8 mouse cellular contexts compared by ENCODE assay signal in the genomic region with DNA sequence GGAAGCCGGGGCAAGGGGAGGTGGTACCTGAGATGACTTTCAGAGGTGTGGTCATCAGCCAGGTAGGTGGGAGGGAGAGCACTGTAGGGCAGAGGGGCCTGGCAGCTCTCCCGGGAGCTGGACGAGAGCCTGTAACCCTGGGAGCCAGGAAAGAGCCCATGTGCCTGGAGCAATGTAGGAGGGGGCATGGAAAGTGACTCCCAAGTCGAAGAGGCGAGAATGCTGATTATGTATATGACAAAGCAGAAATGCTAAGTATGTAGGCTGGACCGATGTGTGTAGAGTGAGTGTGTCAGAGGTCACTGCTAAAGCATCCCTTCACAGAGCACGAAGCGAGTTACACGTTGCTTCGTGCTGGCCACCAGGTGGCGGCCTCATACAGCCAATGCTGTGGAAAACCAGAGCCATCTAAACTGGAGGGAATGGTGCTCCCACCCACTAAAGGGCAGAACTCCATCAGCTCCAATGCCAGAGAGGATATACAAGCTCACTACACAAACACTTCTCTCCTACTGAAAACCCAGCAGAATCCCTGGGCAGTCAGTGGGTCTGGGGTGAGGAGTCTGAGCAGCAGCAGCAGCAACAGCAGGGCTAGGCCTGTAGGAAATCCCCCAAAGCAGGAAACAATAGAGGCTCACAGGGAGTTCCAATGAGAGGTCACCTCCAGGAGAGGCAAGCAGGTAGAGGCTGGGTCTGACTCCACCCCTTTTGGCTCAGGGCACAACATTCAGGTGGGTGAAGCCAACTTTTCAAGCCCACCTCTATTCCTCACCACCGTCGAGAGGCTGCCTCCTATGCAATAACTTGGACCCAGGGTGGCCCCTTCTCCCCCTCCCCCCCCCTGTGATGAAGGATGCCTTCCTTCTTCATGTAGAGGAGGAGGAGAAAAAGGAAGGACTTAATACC.
DNase-seq lines count a peak whose midpoint lies in the region; ATAC-seq and TF ChIP-seq lines count a peak whose summit lies in the region.

No protein-coding gene starts in this region.

- H3K4me1 ChIP-seq in hindbrain, postnatal 0 days (ENCODE audit: insufficient read depth, low read length): no peaks in the 10 kb centered on the region
- H3K4me1 ChIP-seq in limb, embryonic 13.5 days: peaks cover 69% of the 10 kb centered on the region
- no peaks in the 10 kb centered on the region for H3K4me1 ChIP-seq in midbrain, embryonic 14.5 days (ENCODE audit: control insufficient read depth, insufficient read depth, low read length)
- H3K4me1 ChIP-seq in spleen, adult 2 months (ENCODE audit: control insufficient read depth, insufficient read depth, insufficient read length): peaks cover 15% of the 10 kb centered on the region; the same call in 1 of the 2 replicates

- peak; percentile 80 for TF ChIP-seq CTCF in left cerebral cortex, adult 2 months (IDR thresholded peaks at IDR 0.05)
- peak; percentile 98 for TF ChIP-seq CTCF in hindbrain, postnatal 0 days (IDR thresholded peaks at IDR 0.05; ENCODE audit: low read depth)
- peak; percentile 86 for TF ChIP-seq CTCF in spleen, adult 2 months (IDR thresholded peaks at IDR 0.05; ENCODE audit: extremely low read depth, insufficient read depth, insufficient read length, insufficient replicate concordance)

- H3K9me3 ChIP-seq in hindbrain, postnatal 0 days (ENCODE audit: low read length): no peaks in the 10 kb centered on the region
- H3K9me3 ChIP-seq in limb, embryonic 13.5 days: no peaks in the 10 kb centered on the region
- no peaks in the 10 kb centered on the region for H3K9me3 ChIP-seq in midbrain, embryonic 14.5 days (ENCODE audit: control insufficient read depth, low read length)

- DNase-seq in left cerebral cortex, adult 2 months (ENCODE audit: extremely low spot score in 1 of 2, low spot score in 2 of 2): peak in 1 of 2 experiments; percentile 51
- no peak for DNase-seq in left cerebral cortex, adult 8-10 months (ENCODE audit: low spot score in 2 of 2)
- DNase-seq in cerebellum, postnatal 10 days: peak; percentile 90 to 91
- peak; percentile 86 for DNase-seq in gastrocnemius, adult 18-20 months (ENCODE audit: low spot score)
- DNase-seq in hindbrain, postnatal 0 days (ENCODE audit: low spot score): peak; percentile 94
- DNase-seq in midbrain, embryonic 14.5 days: peak; percentile 92
- DNase-seq in spleen, adult 2 months (ENCODE audit: low read depth in 1 of 2, low spot score in 2 of 2): peak; percentile 33 to 44

- ATAC-seq in hindbrain, postnatal 0 days: peak; percentile 88
- peak; percentile 76 for ATAC-seq in limb, embryonic 13.5 days (ENCODE audit: low FRiP score, low read depth)
- ATAC-seq in midbrain, embryonic 14.5 days (ENCODE audit: low FRiP score, low TSS enrichment): peak; percentile 82

- H3K27me3 ChIP-seq in hindbrain, postnatal 0 days (ENCODE audit: insufficient read depth, low read length): no peaks in the 10 kb centered on the region; the same call in 1 of the 2 replicates
- H3K27me3 ChIP-seq in limb, embryonic 13.5 days: peaks cover 4% of the 10 kb centered on the region; the same call in 1 of the 2 replicates
- H3K27me3 ChIP-seq in midbrain, embryonic 14.5 days (ENCODE audit: control insufficient read depth, insufficient read depth, low read length): no peaks in the 10 kb centered on the region
- no peaks in the 10 kb centered on the region for H3K27me3 ChIP-seq in spleen, adult 2 months (ENCODE audit: control insufficient read depth, insufficient read depth, low read length)

- H3K36me3 ChIP-seq in hindbrain, postnatal 0 days (ENCODE audit: insufficient read depth, low read length): no peaks in the 10 kb centered on the region
- no peaks in the 10 kb centered on the region for H3K36me3 ChIP-seq in limb, embryonic 13.5 days
- H3K36me3 ChIP-seq in midbrain, embryonic 14.5 days (ENCODE audit: control insufficient read depth, insufficient read depth, low read length): no peaks in the 10 kb centered on the region
- peaks cover 22% of the 10 kb centered on the region for H3K36me3 ChIP-seq in spleen, adult 2 months (ENCODE audit: control insufficient read depth, insufficient read depth, low read length)

- TF ChIP-seq POLR2A in spleen, adult 2 months (IDR thresholded peaks at IDR 0.05; ENCODE audit: low read depth, low read length): no peak

- no peak overlapping the region for H3K9ac ChIP-seq in hindbrain, postnatal 0 days (replicated peaks; ENCODE audit: low read length)
- peak overlapping the region; percentile 51; the same call in 1 of the 2 replicates for H3K9ac ChIP-seq in limb, embryonic 13.5 days
- no peak overlapping the region for H3K9ac ChIP-seq in midbrain, embryonic 14.5 days (replicated peaks; ENCODE audit: low read length)

- H3K27ac ChIP-seq in left cerebral cortex, adult 2 months: peak overlapping the region; percentile 34; the same call in 1 of the 2 replicates
- H3K27ac ChIP-seq in hindbrain, postnatal 0 days: no peak overlapping the region
- peak overlapping the region; percentile 33; the same call in 1 of the 2 replicates for H3K27ac ChIP-seq in limb, embryonic 13.5 days
- H3K27ac ChIP-seq in midbrain, embryonic 14.5 days (replicated peaks; ENCODE audit: low read depth, low read length): no peak overlapping the region
- H3K27ac ChIP-seq in spleen, adult 2 months (ENCODE audit: insufficient read depth, low read length): no peak overlapping the region

- H3K4me2 ChIP-seq in hindbrain, postnatal 0 days (ENCODE audit: low read depth, low read length): no peak overlapping the region
- peak overlapping the region; percentile 30; the same call in 1 of the 2 replicates for H3K4me2 ChIP-seq in limb, embryonic 13.5 days (replicated peaks)
- no peak overlapping the region for H3K4me2 ChIP-seq in midbrain, embryonic 14.5 days (ENCODE audit: low read length)

- intact Hi-C loops in left cerebral cortex, adult 2 months (cut with DNase I): loop anchor here (5.0 kb wide), 2 partner anchors 81 to 101 kb away; no protein-coding TSS in a partner anchor

- 17% methylated on average over 13 of the region's 13 CpGs for WGBS in hindbrain, postnatal 0 days
- 15% methylated on average over 13 of the region's 13 CpGs for WGBS in limb, embryonic 13.5 days
- WGBS in midbrain, embryonic 14.5 days: 21% methylated on average over 13 of the region's 13 CpGs
- WGBS in spleen, adult 2 months: 58% methylated on average over 13 of the region's 13 CpGs

- H3K4me3 ChIP-seq in left cerebral cortex, adult 2 months: no peak overlapping the region
- no peak overlapping the region for H3K4me3 ChIP-seq in hindbrain, postnatal 0 days (ENCODE audit: low read length)
- no peak overlapping the region for H3K4me3 ChIP-seq in limb, embryonic 13.5 days
- no peak overlapping the region for H3K4me3 ChIP-seq in midbrain, embryonic 14.5 days (replicated peaks; ENCODE audit: low read depth, low read length)
- no peak overlapping the region for H3K4me3 ChIP-seq in spleen, adult 2 months (ENCODE audit: extremely low read depth, insufficient read depth, insufficient read length)

Comparison
In these comparisons a context has a peak if more than half of its experiments do, and no peak if none do; other contexts are left out.
1. DNase-seq: peak in cerebellum, postnatal 10 days (2 of 2), gastrocnemius, adult 18-20 months (single experiment), hindbrain, postnatal 0 days (single experiment), midbrain, embryonic 14.5 days (single experiment) and spleen, adult 2 months (2 of 2); none in left cerebral cortex, adult 8-10 months (0 of 2).
2. H3K27ac ChIP-seq: peak in left cerebral cortex, adult 2 months (single experiment) and limb, embryonic 13.5 days (single experiment); none in hindbrain, postnatal 0 days (single experiment), midbrain, embryonic 14.5 days (single experiment) and spleen, adult 2 months (single experiment).
3. Peak in every context shown above with its lines, with median percentiles within 50 percentile points of each other: CTCF ChIP-seq and ATAC-seq.